Mouse (Mus musculus) limb, embryonic 14.5 days (tissue): ENCODE results near the gene Alkbh7. TPM values are rescaled to one million over a fixed set of nuclear protein-coding genes. Genes with fewer than 3 reads are reported as not detected.

ENCODE experiments used
- ATAC-seq: fragments of 200-750 bp; cut with Nextera tagmentation; 2 replicates; pipeline ENCODE4 v1.8.0; 2017; ENCODE audit warnings: low read depth, moderate number of reproducible peaks, moderate TSS enrichment; ENCODE audit not compliant: low FRiP score
- DNase-seq: peaks from one replicate; pipeline ENCODE4 v3.0.0-alpha.2; 2015; ENCODE audit warnings: low spot score
- H3K27ac ChIP-seq: fragments of 300-500 bp; sonication (generic); replicated peaks from 2 replicates; pipeline ENCODE4 v1.5.1; 2014; ENCODE audit warnings: low read depth, mild to moderate bottlenecking, low read length, moderate library complexity, mixed read lengths
- H3K27me3 ChIP-seq: fragments of 300-500 bp; sonication (generic); 2 replicates; pipeline ENCODE4 v1.6.1; 2014; ENCODE audit warnings: low read length, mixed read lengths; ENCODE audit not compliant: control insufficient read depth, insufficient read depth
- H3K36me3 ChIP-seq: fragments of 300-500 bp; sonication (generic); 2 replicates; pipeline ENCODE4 v1.6.1; 2014; ENCODE audit warnings: mild to moderate bottlenecking, low read length, moderate library complexity, mixed read lengths; ENCODE audit not compliant: control insufficient read depth, insufficient read depth
- H3K4me1 ChIP-seq: fragments of 300-500 bp; sonication (generic); 2 replicates; pipeline ENCODE4 v1.6.1; 2014; ENCODE audit warnings: antibody characterized with exemption, low read length, mixed read lengths; ENCODE audit not compliant: control insufficient read depth, insufficient read depth
- H3K4me2 ChIP-seq: fragments of 300-500 bp; sonication (generic); replicated peaks from 2 replicates; pipeline ENCODE4 v1.6.1; 2014; ENCODE audit warnings: low read depth, mild to moderate bottlenecking, low read length, moderate library complexity; ENCODE audit not compliant: severe bottlenecking
- H3K4me3 ChIP-seq: fragments of 300-500 bp; sonication (generic); replicated peaks from 2 replicates; pipeline ENCODE4 v1.5.1; 2014; ENCODE audit warnings: low read length
- H3K9ac ChIP-seq: fragments of 300-500 bp; sonication (generic); 2 replicates; pipeline ENCODE4 v1.6.1; 2014; ENCODE audit warnings: mild to moderate bottlenecking, low read depth, low read length, moderate library complexity; ENCODE audit not compliant: severe bottlenecking
- H3K9me3 ChIP-seq: fragments of 300-500 bp; sonication (generic); 2 replicates; pipeline ENCODE4 v1.6.1; 2016; ENCODE audit warnings: low read length; ENCODE audit not compliant: control insufficient read depth
- POLR2A ChIP-seq: fragments of 200-500 bp; IDR thresholded peaks from 2 replicates; pipeline ENCODE4 v1.8.0; 2012; ENCODE audit warnings: inconsistent platforms, mild to moderate bottlenecking, moderate library complexity, borderline replicate concordance; ENCODE audit not compliant: insufficient read depth, insufficient read length; ENCODE audit errors: extremely low read depth
- WGBS: fragments of 180-500 bp; shearing (Covaris S2); extraction: QIAGEN DNeasy Blood & Tissue Kit; methylation state at CpG from one replicate; pipeline ENCODE4 v1.1.7; 2014; 5-methylcytosine and 5-hydroxymethylcytosine counted together
- polyA plus RNA-seq, 2 experiments: library from polyadenylated mRNA; depleted of rRNA in 1 of 2; stranded (reverse) in 1 of 2; unstranded in 1 of 2; fragments of >200 nt; fragmentation: Nextera tagmentation in 1 of 2; extraction: Ambion mirVana in 1 of 2; gene quantifications; 2 replicates each; pipeline versions ENCODE4 v1.2.1 to v1.2.3; 2012 to 2014

The Alkbh7 gene
- polyA plus RNA-seq, 2 experiments = 25.1 to 40.6 TPM

GRCm38 (mm10) chr17:57019693-57020092, 22.6 kb downstream of the Alkbh7 start:
- ATAC-seq (no peak), DNase-seq (no peak)
- TF ChIP-seq POLR2A = no peak
- WGBS = 89% methylated on average over 2 of the region's 2 CpGs
- no peaks in the 10 kb centered on the region for H3K27me3 ChIP-seq
- no peak overlapping the region for H3K27ac ChIP-seq
- H3K4me2 ChIP-seq = no peak overlapping the region
- H3K36me3 ChIP-seq = peaks cover 46% of the 10 kb centered on the region
- no peaks in the 10 kb centered on the region for H3K9me3 ChIP-seq
- H3K9ac ChIP-seq = no peak overlapping the region
- H3K4me3 ChIP-seq = no peak overlapping the region
- H3K4me1 ChIP-seq = no peaks in the 10 kb centered on the region

- H3K27ac ChIP-seq = no peak overlapping the region
- WGBS = 90% methylated on average over 5 of the region's 5 CpGs
- H3K9ac ChIP-seq = no peak overlapping the region
- H3K4me2 ChIP-seq = no peak overlapping the region
- no peaks in the 10 kb centered on the region for H3K9me3 ChIP-seq
- ATAC-seq = no peak
- TF ChIP-seq POLR2A = no peak
- H3K36me3 ChIP-seq = peaks cover 59% of the 10 kb centered on the region
- H3K4me3 ChIP-seq = no peak overlapping the region
- no peak for DNase-seq
- H3K27me3 ChIP-seq = no peaks in the 10 kb centered on the region
- H3K4me1 ChIP-seq = no peaks in the 10 kb centered on the region
Observed at GRCm38 (mm10) chr17:57020960-57021359, 23.8 kb downstream of the Alkbh7 start.

- ATAC-seq (no peak), DNase-seq (no peak)
Observed at GRCm38 (mm10) chr17:57027471-57027870, 30.3 kb downstream of the Alkbh7 start.

GRCm38 (mm10) chr17:57029691-57030090, 32.6 kb downstream of the Alkbh7 start:
- TF ChIP-seq POLR2A = no peak
- no peaks in the 10 kb centered on the region for H3K27me3 ChIP-seq
- peak overlapping the region; percentile 96 for H3K4me2 ChIP-seq
- H3K9me3 ChIP-seq = no peaks in the 10 kb centered on the region
- DNase-seq (no peak), ATAC-seq (no peak)
- 31% methylated on average over 8 of the region's 8 CpGs for WGBS
- no peak overlapping the region for H3K27ac ChIP-seq
- peak overlapping the region; percentile 100 for H3K9ac ChIP-seq
- peaks cover 14% of the 10 kb centered on the region for H3K4me1 ChIP-seq
- H3K36me3 ChIP-seq = peaks cover 41% of the 10 kb centered on the region
- H3K4me3 ChIP-seq = peak overlapping the region; percentile 94

More at GRCm38 (mm10) chr17:57027471-57027870, 30.3 kb downstream of the Alkbh7 start:
- no peak for TF ChIP-seq POLR2A
- Histone ChIP-seq H3K4me2 (no peak overlapping the region), H3K9me3 (no peaks in the 10 kb centered on the region), H3K4me1 (peaks cover 14% of the 10 kb centered on the region), H3K9ac (no peak overlapping the region), H3K36me3 (peaks cover 63% of the 10 kb centered on the region), H3K4me3 (no peak overlapping the region), H3K27ac (no peak overlapping the region), H3K27me3 (no peaks in the 10 kb centered on the region)
- 93% methylated on average over 4 of the region's 4 CpGs for WGBS

- H3K27ac ChIP-seq = peak within 1 kb of the TSS; percentile 94
- peak within 1 kb of the TSS; percentile 94 for H3K4me3 ChIP-seq
- peak within 1 kb of the TSS; percentile 100 for H3K9ac ChIP-seq
- no peak for ATAC-seq
- peak; percentile 9 for DNase-seq
- peaks cover 14% of the 10 kb centered on the region for H3K4me1 ChIP-seq
- H3K4me2 ChIP-seq = peak within 1 kb of the TSS; percentile 96
- no peaks in the 10 kb centered on the region for H3K9me3 ChIP-seq
- WGBS = 1% methylated on average over 37 of the region's 99 CpGs
- TF ChIP-seq POLR2A = peak; percentile 54; the same call in 1 of the 2 replicates
- H3K36me3 ChIP-seq = peaks cover 27% of the 10 kb centered on the region
- no peaks in the 10 kb centered on the region for H3K27me3 ChIP-seq
Observed at GRCm38 (mm10) chr17:57030931-57031660, 34.0 kb downstream of the Alkbh7 start, which contains the start of gene Khsrp. Gene Khsrp, minus strand, starts transcription at chr17:57031522.
